Mouse (Mus musculus) neural tube, embryonic 15.5 days (tissue): ENCODE measurements around the gene Ermn. TPM values are rescaled to one million over a fixed set of nuclear protein-coding genes. Genes with fewer than 3 reads are reported as not detected.

Experiments used
- ATAC-seq: fragments of 200-750 bp; cut with Nextera tagmentation; 2 replicates; pipeline ENCODE4 v1.8.0; 2017; ENCODE audit warnings: mild to moderate bottlenecking, moderate TSS enrichment, moderate library complexity; ENCODE audit not compliant: low FRiP score
- H3K27ac ChIP-seq: fragments of 300-500 bp; sonication (generic); replicated peaks from 2 replicates; pipeline ENCODE4 v1.5.1; 2015; ENCODE audit warnings: mild to moderate bottlenecking, inconsistent platforms
- H3K27me3 ChIP-seq: fragments of 300-500 bp; sonication (generic); replicated peaks from 2 replicates; pipeline ENCODE4 v1.6.1; 2015; ENCODE audit warnings: inconsistent platforms
- H3K36me3 ChIP-seq: fragments of 300-500 bp; sonication (generic); 2 replicates; pipeline ENCODE4 v1.6.1; 2015; ENCODE audit warnings: inconsistent platforms
- H3K4me1 ChIP-seq: fragments of 300-500 bp; sonication (generic); 2 replicates; pipeline ENCODE4 v1.6.1; 2015; ENCODE audit warnings: inconsistent platforms
- H3K4me2 ChIP-seq: fragments of 300-500 bp; sonication (generic); 2 replicates; pipeline ENCODE4 v1.6.1; 2015; ENCODE audit warnings: inconsistent platforms, mild to moderate bottlenecking, moderate library complexity
- H3K4me3 ChIP-seq: fragments of 300-500 bp; sonication (generic); replicated peaks from 2 replicates; pipeline ENCODE4 v1.5.1; 2015; ENCODE audit warnings: mild to moderate bottlenecking, inconsistent platforms
- H3K9ac ChIP-seq: fragments of 300-500 bp; sonication (generic); replicated peaks from 2 replicates; pipeline ENCODE4 v1.6.1; 2015; ENCODE audit warnings: mild to moderate bottlenecking, inconsistent platforms
- H3K9me3 ChIP-seq: fragments of 300-500 bp; sonication (generic); replicated peaks from 2 replicates; pipeline ENCODE4 v1.6.1; 2016; ENCODE audit warnings: inconsistent platforms
- WGBS: fragments of 180-500 bp; shearing (Covaris S2); methylation state at CpG from one replicate; pipeline ENCODE4 v1.1.7; 2015; ENCODE audit warnings: mixed read lengths; 5-methylcytosine and 5-hydroxymethylcytosine counted together
- polyA plus RNA-seq: library from polyadenylated mRNA; unstranded; fragments of >200 nt; fragmentation: Nextera tagmentation; extraction: Ambion mirVana; gene quantifications from 2 replicates; pipeline ENCODE4 v1.2.1, GENCODE M21; 2015

Ermn gene
- polyA plus RNA-seq, 1 experiment from 2014 or later = 0.55 TPM

GRCm38 (mm10) chr2:58007081-58007480, 45.6 kb downstream of the Ermn start:
- H3K9me3 ChIP-seq = no peaks in the 10 kb centered on the region
- ATAC-seq = no peak
- H3K4me2 ChIP-seq = no peak overlapping the region
- no peaks in the 10 kb centered on the region for H3K4me1 ChIP-seq
- no peaks in the 10 kb centered on the region for H3K36me3 ChIP-seq
- WGBS = 92% methylated on average over 5 of the region's 5 CpGs
- H3K27me3 ChIP-seq = no peaks in the 10 kb centered on the region
- no peak overlapping the region for H3K4me3 ChIP-seq
- H3K27ac ChIP-seq = no peak overlapping the region
- H3K9ac ChIP-seq = no peak overlapping the region

- no peaks in the 10 kb centered on the region for H3K27me3 ChIP-seq
- ATAC-seq = no peak
- H3K4me3 ChIP-seq = no peak overlapping the region
- H3K4me1 ChIP-seq = no peaks in the 10 kb centered on the region
- no peaks in the 10 kb centered on the region for H3K9me3 ChIP-seq
- no peak overlapping the region for H3K4me2 ChIP-seq
- 82% methylated on average over 3 of the region's 3 CpGs for WGBS
- H3K27ac ChIP-seq = no peak overlapping the region
- no peak overlapping the region for H3K9ac ChIP-seq
- no peaks in the 10 kb centered on the region for H3K36me3 ChIP-seq
Measured at GRCm38 (mm10) chr2:58001497-58001896, 51.2 kb downstream of the Ermn start.

GRCm38 (mm10) chr2:57997752-57998430, 54.8 kb downstream of the Ermn start, which contains the start of gene Galnt5:
TSS of gene Galnt5 (plus strand) at chr2:57997884.
- Histone ChIP-seq H3K9ac (no peak within 1 kb of the TSS), H3K4me3 (no peak within 1 kb of the TSS; the same call in 1 of the 2 replicates), H3K9me3 (no peaks in the 10 kb centered on the region), H3K4me1 (no peaks in the 10 kb centered on the region), H3K4me2 (peak within 1 kb of the TSS; percentile 34), H3K27me3 (no peaks in the 10 kb centered on the region), H3K36me3 (no peaks in the 10 kb centered on the region), H3K27ac (no peak within 1 kb of the TSS)
- WGBS = 70% methylated on average over 12 of the region's 12 CpGs
- ATAC-seq = no peak

Other genes starting within 250 kb of the Ermn start
- gene Galnt5, start 55.0 kb downstream of the Ermn start, polyA plus RNA-seq = 0.24 and 0.63 TPM in 2 replicates
- gene Cytip, start 142.7 kb upstream of the Ermn start, polyA plus RNA-seq = 0.08 and 4.6 TPM in 2 replicates